Mouse (Mus musculus): ENCODE results near the gene Unc79.

The Unc79 gene

DNA sequence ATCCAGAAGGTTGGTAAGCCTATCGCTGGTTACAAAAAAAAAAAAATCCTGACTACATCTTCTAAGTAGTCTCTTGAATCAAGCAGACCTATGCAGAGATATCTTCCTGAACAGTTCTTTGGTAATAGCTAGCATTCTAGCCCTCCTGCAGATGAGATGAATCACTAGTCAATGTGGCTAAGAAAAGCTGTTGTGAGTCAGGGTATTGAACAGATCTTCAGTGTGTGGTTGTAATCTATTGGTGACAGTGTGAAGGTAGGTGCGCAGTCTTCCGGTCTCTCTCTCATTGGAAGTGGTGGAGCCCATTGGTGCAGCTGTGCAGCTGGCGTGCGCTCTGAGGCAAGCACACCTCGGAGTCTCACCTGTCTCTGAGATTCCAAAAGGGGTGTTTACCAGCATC lies 180.3 kb downstream of the Unc79 start:
- DNase-seq (ENCODE audit: low spot score), result no peak

GRCm38 (mm10) chr12:103129395-103130248 lies 181.0 kb downstream of the Unc79 start:
- no peak for DNase-seq (ENCODE audit: low spot score)

- DNase-seq (ENCODE audit: low spot score), result no peak
Observed at GRCm38 (mm10) chr12:103131419-103131818, 182.8 kb downstream of the Unc79 start.

DNA sequence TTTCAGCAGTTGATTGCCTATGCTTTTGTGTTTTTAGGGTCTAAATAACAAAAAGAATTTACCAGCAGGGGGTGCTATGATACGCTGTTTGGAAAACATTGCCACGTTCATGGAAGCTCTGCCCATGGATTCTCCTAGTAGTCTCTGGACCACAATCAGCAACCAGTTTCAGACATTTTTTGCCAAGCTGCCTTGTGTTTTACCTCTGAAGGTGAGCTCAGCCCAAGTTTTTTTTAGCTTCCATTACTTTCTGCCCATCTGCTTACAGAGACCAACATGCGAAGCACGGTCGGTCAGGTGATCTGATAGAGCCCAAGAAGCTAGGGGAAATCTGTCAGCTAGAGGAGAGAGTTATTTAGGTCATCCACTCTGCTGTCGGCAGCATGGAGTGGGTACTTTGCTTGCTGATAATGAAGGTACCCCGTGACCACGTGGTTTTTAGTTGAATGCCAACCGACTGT lies 193.9 kb downstream of the Unc79 start:
- DNase-seq (ENCODE audit: low spot score), result no peak

DNA sequence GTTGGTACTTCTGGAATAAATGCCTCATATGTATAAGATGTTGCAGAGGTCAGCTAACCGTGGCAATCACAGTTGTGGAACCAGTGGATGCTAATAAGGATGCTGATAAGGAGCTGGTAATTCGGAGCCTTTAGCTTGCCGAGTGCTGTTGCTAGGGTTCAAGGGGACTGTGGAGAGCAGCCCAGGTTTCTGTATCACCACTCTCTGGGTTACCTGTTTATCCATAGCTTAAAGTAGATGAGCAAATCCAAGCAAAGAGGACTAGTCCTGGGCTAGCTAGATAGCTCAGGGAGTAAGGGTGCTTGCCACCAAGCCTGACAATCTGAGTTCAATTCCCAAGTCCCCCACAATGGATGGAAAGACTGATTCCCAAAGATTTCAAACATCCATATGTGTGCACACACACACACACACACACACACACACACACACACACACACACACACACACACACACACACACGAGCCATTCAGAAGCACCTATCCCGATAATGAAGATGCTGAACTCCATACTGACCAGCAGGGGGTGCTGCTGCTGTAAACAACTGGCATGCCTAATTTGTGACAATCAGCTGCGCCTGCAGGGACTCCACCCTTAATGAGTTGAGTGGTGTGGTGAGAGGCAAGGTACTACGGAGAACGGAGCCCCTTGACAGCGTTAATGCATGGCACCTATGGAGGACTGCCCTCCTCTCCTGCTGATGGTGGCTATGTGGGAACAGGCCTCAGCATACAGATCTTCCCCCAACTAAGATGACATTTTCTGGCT lies 195.3 kb downstream of the Unc79 start:
- peak; percentile 15 for DNase-seq (ENCODE audit: low spot score)

GRCm38 (mm10) chr12:103150247-103150646 lies 201.6 kb downstream of the Unc79 start:
- no peak for DNase-seq (ENCODE audit: low spot score)

DNA sequence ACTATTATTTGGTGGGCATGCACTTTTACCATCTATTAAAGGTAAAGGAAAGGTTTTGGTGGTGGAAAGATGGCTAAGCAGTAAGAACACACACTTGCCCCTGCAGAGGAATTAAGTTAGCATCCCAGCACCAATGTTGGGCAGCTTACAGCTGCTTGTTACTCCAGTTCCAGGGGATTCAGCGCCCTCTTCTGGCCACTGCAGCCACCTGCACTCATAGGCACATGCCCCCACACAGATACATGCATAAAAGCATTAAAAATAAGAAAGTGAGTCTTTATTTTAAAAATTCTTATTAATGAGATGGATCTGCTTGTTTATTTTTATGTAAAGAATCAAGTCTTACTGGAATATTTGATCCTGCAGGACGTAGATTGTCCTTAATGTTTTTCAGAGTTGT lies 206.3 kb downstream of the Unc79 start:
- DNase-seq (ENCODE audit: low spot score), result no peak

GRCm38 (mm10) chr12:103155406-103155805 lies 206.7 kb downstream of the Unc79 start:
- no peak for DNase-seq (ENCODE audit: low spot score)

GRCm38 (mm10) chr12:103157129-103157910 lies 208.7 kb downstream of the Unc79 start:
- DNase-seq (ENCODE audit: low spot score), result no peak

DNA sequence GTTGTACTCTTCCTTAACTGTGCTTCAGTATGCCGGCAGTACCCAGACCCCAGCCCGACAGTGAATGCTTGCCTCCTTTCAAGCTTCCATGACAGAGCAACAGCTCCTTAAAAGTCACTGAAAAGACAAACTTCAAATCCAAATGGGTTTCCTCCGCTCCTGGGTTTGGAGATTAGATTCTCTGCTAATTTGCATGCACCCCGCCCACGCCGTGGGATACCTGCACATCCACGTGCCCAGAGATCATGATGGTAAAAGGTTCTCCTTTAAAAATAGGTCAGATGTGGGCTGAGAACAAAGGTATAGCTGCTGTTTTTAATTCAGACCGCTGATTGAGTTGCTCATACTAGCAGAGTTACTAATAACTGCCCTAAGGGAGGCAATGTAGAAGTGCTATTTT lies 210.4 kb downstream of the Unc79 start:
- no peak for DNase-seq (ENCODE audit: low spot score)

- DNase-seq (ENCODE audit: low spot score), result no peak
Observed at GRCm38 (mm10) chr12:103160721-103161120, 212.1 kb downstream of the Unc79 start.

- no peak for DNase-seq (ENCODE audit: low spot score)
Observed at GRCm38 (mm10) chr12:103163596-103163995, 214.9 kb downstream of the Unc79 start.

DNA sequence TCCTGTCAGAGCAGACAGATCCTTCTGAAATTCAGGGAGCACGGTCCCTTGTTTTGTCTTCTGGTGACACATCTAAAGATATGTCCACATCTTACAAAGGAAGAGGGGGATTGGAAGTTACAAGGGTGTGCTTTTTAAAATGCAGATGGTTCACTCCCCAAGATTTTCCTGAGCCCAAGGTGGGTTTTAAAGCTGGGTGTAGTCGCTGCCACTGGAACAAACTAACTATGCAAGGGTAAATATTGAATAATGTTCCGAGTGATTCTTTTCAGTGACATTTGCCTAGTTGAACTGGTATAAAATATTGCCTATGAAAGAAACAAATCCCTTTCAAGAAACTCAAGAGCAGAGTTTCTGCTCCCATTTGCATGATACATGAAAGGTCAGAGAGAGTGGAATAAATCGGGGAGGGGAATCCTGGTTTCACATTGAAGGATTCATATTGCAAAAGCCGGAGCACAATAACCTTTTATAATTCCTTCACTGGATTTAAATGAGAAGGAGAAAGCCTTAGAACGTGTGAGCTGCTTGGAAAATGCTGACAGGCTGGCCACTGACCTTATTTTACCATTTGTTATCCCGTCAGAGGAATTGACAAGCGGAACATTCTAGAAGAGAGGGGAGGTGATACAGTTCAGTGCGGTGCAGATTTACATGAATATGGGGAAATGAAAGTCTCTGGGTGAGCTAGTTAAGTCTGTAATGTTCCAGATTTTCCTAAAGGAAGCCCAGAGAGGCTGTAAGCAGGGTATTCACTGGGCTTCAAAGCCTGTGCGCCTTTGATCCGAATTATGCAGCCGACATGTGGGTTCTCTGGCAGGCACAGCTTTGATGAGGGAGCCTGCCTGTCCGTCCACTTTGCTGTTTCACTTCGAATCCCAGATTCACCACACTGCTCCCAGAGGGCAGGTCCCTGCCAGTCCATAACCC lies 215.7 kb downstream of the Unc79 start:
- no peak for DNase-seq (ENCODE audit: low spot score)

DNA sequence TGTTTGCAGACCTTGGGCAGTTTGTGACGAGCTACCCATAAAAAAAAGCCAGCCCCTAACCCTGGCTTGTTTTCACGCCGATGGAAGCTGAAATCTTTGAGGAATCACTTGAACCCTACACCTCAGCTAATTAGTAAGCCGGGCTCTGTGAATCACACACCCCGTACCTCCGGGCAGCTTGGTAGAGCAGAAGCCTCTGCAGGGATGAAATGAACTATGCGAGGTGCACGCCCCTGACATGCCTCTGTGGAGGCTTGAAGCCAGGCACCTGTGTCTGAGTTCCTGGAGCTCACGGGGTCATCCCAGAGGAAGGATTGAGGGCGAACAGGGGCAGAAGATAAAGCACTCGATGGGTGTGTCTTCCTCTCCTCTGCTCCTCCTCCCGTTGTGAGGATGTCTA lies 220.2 kb downstream of the Unc79 start:
- DNase-seq (ENCODE audit: low spot score), result no peak

DNA sequence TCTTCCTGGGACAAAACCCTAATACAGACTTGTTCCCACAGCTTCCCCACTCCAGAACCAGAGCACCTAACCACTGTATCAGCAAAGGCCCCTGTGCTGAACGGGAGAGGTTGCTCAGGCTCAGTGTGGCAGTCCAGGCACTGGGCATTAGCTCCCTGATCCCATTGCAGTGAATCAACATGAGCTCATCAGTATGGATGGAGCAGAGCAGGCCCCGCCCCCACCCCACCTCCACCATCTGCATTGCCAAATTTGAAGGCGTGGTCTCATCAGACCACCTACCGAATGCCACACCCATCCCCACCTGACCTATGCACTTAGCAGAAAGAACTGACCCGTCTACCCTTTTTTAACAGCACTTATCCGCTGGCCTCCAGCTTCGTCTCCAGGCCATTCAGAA lies 234.4 kb downstream of the Unc79 start:
- DNase-seq (ENCODE audit: low spot score), result no peak

GRCm38 (mm10) chr12:103187020-103187419 lies 238.4 kb downstream of the Unc79 start:
- DNase-seq (ENCODE audit: low spot score), result no peak

DNA sequence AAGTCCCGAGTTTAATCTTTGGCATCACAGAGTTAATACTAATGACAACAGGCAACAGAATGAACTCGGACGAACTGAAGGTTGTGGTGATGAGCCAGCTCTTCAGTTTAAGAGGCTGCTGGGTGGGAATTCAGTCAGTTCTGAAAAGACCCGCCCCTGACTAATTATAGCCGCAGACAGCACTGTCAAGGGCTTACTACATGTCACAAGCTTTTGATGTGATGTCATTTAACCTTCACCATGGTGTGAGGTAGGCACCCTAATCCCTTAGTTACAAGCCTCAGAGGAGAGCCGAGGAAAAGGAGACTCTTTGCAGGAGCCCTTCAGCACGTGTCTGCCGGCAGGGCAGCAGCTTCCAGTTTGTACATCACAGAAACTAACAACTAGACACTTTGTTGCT lies 239.6 kb downstream of the Unc79 start:
- DNase-seq (ENCODE audit: low spot score), result no peak

- no peak for DNase-seq (ENCODE audit: low spot score)
Observed at GRCm38 (mm10) chr12:103189771-103190170, 241.1 kb downstream of the Unc79 start.

- no peak for DNase-seq (ENCODE audit: low spot score)
Observed at GRCm38 (mm10) chr12:103192996-103193395, 244.3 kb downstream of the Unc79 start.

DNA sequence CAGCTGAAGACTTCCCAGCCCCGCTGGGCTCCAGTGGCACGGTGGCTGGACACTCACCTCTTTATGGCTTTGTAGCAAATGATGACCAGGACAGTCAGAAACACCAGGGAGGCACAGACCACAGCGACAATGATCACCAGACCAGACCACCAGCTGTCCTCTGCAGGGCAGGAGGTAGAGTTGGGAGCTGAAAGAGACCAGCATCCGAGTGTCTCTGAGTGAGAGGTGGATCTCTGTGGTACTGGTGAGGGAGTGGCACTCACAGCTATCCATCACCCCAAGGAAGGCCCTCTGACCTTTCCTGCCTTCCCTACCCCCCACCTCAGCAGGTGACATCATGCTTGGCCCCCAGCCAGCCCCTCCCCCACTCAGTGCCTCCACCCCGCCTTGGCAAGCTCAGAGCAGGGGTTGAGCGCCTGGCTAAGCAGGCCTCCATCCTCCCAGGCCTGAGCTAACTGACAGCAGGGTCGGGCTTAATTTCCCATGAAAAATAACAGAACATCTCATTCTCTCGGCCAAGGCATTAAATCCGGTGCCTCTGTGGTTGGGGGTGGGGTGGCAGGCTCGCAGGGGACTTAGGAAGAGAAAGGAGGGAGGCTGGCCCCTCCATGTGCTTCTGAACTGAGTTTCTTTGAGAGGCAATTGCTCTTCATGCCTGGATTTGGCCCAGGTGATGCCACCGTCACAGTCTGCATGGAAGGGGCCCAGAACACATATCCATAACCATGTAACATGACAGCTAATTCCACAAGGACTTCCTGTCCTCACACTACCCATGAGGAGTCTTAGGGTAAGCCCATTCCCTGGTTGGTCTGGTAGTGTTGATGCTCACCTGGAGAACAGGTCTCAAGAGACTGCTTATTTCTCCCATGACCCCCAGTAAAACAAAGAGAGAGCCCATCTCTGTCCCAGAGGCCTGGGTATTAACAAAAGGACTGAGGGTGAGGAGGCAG lies 254.2 kb downstream of the Unc79 start:
- no peak for DNase-seq (ENCODE audit: low spot score)

Measured in ovary, postnatal 10 days (tissue).